Mouse (Mus musculus): Measurements from ENCODE around the gene Jtb.
"Not testable (repeated sequence)": the region's sequence is repeated elsewhere in the genome, so short reads cannot be mapped to it uniquely, and the experiment has no call there.

Gene Jtb

DNA sequence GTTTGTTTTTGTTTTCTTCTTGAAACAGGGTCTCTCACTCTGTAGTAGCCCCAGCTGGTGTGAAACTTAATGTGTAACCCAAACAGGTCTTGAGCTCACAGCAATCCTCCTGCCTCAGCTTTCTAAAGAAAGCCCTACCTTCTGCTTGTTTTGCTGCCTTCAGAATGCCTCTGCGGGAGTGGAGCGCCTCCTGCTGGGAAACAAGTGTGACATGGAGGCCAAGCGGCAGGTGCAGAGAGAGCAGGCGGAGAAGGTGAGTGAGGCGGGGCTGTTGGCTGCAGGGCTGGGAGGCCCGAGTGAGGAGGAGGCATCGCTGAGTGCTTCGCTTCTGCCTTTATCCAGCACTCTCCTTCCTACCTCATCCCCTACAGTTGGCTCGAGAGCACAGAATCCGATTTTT lies 7.1 kb upstream of the Jtb start:
- no peak for DNase-seq

DNA sequence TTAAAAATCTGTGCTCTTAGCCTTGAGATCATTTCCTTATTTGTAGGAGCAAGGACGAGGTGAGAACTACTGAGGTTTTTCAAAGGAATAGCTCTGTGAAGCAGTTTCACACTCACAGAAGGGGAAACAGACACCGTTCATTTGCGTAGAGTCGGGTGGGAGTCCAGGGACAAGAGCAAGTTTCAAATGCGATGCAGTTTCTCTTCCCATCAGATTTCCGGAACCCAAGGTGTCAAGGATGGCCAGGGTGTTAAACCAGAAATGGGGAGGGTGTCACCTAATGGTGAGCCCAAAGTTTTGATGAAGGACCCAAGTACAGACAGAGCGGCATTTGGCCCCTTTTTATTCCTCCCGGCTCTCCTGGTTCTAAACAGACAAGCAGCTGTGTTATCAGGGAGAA lies 322 bp upstream of the Jtb start:
- no peak for DNase-seq

DNA sequence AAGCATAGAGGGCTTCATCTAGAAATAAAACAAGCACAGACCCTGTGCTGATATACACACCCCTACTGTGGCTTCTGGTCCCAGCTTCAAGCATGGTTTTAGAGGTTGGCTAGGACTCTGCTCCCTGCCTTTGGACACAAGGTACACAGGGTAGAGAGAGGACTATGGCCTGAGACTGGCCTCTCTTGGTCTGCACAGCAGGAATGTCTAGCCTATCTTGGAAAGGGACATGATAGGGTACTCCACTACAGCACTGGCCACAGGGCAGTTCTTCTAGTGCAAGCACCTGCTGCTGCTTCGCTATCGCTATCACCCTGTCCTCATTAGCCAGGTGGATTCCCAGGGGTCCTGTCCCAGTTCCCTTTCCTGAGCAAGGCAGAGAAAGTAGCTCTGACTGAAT lies 9.9 kb downstream of the Jtb start:
- DNase-seq, result no peak

DNA sequence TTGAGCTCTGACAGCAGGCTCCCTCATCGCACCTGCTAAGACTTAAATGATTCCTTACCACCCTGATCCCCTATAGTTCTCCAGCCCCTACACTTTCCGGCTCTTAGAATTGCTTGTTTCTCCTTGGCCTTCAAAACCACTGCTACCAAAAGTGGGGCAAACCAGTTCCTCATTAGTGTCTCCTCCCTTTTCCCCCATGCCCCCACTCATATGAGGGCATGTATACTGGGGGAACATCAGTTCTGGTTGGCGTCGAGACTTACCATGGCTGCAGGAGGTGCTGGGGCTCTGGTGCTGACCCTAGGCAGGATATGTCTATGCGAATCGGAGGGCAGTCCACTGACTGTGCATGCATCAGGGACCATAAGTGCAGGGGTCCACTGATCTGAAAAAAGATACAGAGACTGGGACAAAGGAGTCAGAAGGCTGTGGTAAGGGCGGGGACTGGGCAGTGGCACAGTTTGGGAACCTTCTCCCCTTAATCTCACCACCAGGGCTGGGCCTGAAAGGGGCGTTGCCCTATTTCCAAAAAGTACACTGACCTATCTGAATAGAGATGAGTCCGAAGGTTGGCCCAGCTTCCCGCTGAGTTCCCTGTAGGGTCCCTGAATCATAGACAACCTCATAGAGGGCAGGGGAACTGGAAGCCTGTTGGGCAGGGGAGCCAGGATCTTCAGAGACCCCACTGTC lies 10.4 kb downstream of the Jtb start:
- DNase-seq, result no peak

DNA sequence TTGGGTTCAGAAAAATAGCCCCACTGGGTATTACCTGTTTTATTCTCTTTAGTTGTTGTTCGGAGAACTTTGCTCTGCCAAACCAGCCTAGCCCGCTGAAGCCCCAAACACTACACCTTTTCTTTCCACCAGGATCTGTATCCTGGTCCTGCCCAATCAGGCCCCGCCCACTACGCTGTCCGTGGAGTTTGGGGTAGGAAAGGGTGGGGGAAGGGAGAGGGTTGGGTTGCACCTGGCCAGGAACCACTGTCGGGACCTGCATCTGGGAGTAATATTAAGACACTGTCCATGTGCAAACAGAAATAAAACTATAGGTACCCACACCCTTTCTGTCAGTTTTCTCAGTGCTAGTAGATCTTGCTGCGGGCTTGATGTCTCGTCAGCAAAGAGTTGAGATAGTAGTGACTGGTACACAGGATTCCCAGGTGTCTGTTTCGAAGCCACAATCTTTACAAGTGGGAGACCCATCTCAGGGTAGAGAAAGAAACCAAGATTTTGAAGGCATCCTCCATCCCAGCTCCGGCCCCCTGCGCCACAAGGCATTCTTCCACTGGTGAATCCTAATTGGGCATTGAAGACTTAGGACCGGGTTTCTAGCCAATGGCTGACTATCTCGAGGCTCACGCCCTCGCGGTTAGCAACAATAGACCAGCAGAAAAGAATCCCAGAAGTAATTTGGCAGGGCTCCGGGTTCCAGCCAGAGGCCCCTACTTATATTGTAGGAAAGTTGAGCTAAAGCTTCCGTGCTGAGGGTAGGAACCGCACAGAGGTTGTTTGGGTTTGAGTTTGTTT lies 11.8 kb downstream of the Jtb start, which contains the start of gene Creb3l4:
Gene Creb3l4 (minus strand): TSS at position 529 of the 792 bp plus-strand sequence.
- no peak for DNase-seq

DNA sequence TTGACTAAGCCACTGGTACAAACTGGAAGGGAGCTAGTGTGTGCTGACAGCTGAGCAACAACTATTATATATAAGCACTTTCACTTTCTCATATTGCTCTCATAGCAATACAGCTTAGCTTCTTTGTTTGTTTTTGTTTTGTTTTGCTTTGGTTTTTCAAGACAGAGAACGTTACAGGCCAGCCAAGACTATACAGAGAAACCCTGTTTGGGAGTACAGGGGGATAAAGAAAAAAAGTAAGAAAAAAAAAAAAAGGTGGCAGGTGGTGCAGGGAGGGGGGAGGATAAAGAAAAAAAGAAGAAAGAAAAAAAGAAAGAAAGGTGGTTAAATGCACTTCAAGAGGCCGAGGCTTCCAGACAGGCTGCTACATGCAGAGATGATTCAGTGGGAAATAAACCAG lies 14.0 kb downstream of the Jtb start:
- DNase-seq, result no peak

DNA sequence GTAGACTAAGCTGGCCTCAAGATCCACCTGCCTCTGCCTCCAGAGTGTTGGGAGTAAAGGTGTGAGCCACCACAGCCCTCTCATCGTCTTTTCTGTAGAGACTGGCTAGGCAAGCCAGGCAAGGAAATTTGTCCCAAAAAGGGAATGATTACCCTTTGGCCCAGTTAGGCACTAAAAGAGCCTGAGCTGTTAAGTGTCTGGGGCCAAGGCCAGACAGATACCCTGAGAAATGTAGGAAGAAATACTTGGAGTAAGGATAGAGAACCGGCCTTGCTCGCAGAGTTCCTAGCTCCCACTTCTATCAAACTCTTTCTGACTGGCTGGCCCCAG lies 16.2 kb downstream of the Jtb start:
- no peak for DNase-seq

DNA sequence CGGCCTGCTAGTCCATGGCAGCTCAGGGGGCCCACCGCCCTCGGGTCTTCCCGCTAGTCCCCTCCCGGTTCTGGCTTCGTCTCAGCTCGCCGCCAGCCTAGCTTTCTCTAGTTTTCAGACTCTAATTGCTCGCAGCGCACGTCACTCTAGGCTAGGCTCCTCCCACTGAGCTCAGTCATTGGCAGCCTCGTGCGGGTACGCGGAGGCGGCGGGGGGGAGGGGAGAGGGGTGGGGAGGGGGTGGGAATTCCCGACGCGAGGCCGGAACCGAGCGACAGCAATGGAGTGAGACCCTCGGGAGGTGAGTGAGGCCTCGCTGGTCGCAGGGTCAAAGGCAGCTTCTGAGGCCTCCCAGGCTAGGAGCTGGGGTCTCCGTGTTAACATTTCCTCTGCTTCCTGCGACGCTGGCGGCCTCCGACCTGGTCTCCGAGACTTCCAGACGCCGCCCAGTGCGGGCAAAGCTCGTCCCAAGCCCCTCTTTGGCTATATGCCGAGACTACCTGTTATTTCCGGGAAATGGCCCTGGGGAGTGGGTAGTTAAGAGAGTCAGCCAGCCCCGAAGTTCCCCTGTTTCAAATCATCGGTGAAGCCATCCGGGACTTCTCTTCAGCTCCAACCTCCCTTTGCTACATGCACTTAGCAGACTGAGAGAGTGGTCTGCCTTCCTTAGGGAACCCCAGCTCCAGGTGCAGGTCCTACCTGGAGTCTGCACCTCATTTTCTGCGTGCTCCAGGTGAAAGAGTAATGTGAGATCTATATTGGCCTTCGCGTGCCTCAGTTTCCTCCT lies 16.8 kb downstream of the Jtb start, which contains the start of gene Slc39a1:
Gene Slc39a1 (plus strand): TSS at position 213 of the 786 bp plus-strand sequence.
- peak; percentile 89 to 91 for DNase-seq

DNA sequence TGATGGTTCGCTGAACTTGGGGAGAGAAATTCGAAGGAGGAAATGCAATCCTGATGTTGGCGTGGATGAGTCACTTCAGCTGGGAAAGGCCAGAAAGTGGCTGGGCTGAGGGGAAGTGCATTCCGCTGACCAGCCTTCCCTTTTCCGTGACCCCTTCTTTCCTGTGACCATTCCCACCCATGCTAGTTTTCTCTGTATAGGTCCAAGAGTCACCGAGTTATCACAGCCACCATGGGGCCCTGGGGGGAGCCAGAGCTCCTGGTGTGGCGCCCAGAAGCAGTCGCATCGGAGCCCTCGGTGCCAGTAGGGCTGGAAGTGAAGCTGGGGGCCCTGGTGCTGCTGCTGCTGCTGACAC lies 17.3 kb downstream of the Jtb start:
- DNase-seq, result no peak

DNA sequence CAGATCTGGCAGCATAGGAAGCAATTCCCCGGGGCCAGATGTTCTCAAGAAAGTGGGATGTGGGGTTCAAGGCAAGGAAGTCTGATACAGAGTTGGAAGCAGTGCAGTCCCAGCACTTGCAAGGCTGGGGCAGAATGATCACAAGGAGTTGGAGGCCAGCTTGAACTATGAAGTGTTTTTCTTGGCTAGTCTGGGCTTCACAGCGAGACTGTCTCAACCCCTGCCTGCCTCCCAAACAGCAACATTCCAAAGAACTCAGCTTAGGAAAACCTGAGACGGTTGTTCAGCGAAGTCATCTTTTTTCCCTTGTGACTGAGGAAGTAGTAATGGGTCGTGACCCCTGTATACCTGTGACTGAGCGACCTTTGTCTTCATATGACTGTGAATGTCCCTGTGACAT lies 19.4 kb downstream of the Jtb start:
- DNase-seq, result no peak

DNA sequence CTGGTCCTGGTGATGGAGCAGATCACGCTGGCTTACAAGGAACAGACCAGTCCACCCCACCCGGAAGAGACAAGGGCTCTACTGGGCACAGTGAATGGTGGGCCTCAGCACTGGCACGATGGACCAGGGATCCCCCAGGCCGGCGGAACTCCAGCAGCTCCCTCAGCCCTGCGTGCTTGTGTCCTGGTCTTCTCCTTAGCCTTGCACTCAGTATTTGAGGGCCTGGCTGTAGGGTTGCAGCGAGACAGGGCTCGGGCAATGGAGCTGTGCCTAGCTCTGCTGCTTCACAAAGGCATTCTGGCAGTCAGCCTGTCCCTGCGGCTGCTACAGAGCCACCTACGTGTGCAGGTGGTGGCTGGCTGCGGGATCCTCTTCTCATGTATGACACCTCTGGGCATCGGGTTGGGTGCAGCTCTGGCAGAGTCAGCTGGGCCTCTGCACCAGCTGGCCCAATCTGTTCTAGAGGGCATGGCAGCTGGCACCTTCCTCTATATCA lies 20.4 kb downstream of the Jtb start:
- not testable (repeated sequence) for DNase-seq

DNA sequence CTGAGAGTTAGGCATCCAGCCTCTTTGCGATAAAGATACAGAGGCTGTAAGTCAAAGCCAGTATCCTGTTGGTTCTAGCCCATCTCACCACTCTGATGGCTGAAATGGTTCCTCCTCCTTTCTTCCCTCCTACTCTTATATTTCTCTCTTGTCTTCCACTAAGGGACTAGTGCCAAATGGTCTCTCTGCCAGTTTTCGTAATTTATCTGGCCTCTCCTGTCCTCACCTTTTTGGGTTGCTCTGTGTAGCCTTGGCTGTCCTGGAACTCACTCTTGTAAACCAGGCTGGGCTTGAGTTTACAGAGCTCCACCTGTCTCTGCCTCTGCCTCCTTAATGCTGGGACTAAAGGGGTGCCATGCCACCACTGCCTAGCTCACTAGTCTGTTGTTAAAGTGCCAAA lies 21.3 kb downstream of the Jtb start:
- DNase-seq, result not testable (repeated sequence)

DNA sequence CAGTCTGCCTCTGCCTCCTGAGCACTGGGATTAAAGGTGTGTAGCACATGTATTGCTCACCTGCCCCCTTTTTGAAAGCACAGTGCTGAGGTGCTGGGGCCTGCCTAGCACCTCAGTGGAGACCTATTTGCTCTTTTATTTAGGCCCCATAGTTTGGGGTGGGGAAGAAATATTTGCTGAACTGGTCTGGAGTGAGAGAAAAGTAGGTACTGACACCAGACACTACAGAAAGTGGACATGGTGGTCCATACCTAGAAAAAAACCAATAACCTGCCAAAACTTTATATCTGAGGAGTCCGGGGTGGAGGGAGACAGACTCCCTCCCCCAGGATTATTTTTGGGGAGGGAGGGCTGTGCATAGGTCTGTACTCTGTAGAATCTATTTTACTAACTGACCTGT lies 21.8 kb downstream of the Jtb start:
- not testable (repeated sequence) for DNase-seq

DNA sequence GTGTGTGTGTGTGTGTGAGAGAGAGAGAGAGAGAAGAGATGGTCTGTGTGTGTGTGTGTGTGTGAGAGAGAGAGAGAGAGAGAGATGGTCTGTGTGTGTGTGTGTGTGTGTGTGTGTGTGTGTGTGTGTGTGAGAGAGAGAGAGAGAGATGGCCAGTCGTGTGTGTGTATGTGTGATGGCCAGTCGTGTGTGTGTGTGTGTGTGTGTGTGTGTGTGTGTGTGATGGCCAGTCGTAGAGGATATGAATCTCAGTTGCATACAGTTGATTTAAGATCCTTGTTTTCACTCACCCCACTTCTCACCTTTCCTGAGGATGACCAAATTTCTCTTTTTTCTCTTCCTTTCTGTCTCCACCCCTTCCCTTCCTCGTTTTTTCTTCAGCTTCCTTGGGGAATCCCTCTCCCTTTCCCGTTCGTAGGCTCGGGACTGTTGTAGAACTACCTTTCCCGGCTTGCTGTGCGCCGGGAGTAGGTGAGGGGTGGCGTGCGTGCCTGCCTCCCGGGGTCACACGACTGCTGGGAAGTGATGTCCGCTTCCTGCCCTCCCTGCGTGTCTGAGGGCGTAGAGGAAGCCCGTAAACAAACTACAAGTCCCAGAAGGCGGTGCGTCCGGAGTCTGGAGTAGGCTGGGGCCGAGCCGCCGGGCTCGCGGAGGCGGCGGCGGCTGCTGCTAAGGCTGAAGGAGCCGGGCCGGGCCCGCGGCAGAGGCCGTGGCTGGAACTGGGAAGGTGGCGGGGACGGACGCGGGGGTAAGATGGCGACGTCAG lies 22.4 kb downstream of the Jtb start, which contains the start of gene Crtc2:
Gene Crtc2 (plus strand): TSS at position 511 of the 766 bp plus-strand sequence.
- DNase-seq, result peak; percentile 94 to 95

DNA sequence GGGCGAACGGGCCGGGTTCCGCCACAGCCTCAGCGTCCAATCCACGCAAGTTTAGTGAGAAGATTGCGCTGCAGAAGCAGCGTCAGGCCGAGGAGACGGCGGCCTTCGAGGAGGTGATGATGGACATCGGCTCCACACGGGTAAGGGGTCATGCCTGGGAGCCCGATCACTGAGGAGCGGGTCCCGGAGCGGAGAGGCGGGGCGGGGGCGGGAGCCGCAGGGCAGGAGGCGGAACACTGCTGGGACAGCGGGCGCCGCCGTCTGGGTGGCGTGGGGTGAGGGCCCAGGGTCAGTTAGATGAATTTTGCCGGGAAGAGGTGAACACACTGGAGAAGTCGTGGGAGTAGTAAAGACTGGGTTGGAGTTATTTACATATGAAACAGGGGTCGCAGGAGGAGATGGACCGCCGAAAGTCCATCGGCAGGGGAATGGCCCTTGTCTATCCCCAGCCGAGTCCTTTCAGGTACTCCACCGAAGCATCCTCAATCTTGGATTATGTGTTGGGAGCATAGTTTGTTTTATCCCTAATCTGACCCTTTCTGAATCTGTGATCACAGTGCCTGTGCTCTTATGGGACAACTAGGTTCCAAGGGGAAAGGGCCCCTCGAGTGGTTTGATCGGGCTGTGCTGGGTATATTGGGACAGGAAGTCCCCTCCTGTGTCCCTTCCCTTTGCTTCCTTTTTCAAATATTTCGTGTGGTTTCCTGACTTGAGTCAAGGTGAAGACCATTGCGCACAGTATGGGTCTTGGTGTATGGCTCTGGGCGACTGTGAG lies 23.2 kb downstream of the Jtb start:
- DNase-seq, result no peak

DNA sequence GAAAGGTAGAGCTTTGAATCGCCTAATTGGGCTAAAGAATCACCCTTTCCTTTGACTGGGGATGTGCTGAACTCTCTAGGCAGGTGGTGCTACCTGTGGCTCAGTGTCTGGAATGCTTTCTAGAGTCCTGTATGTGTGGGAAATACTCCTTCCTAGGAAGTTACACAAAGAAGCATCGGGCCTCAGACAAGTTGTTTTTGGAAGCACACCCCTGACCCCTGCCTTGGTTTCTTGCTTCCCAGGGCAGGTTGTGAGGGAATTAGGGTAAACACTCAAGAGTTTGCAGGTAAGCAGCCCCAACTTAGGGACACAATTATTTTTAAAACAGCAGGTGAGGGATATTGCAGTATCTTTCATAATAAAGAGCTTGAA lies 23.8 kb downstream of the Jtb start:
- DNase-seq, result no peak

DNA sequence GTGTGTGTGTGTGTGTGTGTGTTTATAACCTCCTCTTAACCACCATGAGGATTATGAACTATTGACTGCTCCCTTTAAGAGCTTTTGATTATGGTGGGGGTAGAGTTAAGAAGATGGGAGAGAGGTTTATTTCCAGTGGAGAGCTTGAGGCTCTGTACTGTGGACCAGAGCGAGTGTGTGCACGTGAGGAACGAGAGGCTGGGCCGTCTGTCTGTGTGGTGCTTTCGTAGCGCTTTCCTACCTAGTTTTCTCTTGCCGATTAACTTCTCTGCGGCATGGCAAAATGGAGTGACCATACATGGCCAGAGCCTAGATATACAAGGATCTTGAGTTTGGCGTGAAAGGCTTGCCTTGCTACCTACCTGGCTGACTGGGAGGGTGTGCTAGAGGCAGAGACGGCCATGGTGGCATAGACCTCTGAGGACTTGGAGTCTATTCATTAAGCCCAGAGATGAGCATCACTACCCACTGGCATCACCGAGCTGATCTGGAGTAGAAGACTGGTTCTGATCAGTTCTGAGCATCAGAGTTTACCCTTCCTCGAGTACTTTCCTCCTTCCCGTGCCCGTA lies 24.5 kb downstream of the Jtb start:
- DNase-seq, result no peak

DNA sequence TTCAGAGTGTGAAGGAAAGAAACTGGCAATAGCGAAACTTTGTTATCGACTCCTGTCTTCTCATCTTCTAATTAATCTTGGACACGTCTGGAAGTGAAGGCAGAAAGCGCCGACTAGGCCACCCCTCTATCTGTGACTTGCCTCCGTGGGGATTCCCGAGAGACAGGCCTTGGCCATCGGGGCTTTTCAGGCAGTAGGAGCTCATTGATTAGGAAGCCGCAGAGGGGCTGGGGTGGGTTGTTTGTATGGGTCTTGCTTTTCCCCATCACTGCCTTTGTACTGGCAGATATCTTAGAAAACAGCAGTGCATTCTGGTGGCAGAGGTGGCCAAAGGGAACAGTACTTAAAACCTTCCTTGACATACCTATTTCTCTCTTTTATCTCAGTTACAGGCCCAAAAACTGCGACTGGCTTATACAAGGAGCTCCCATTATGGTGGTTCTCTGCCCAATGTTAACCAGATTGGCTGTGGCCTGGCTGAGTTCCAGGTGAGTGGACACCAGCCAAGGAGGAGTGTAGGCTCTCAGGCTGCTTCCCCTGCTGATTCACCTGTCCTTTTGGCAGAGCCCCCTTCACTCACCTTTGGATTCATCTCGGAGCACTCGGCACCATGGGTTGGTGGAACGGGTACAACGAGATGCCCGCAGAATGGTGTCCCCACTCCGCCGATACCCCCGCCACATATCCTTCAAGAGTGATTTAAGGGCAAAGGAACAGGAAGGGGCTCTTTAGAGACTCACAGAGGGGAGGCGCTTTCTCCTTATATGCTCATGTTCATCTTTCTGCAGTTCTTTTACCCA lies 25.5 kb downstream of the Jtb start:
- peak; percentile 98 for DNase-seq

DNA sequence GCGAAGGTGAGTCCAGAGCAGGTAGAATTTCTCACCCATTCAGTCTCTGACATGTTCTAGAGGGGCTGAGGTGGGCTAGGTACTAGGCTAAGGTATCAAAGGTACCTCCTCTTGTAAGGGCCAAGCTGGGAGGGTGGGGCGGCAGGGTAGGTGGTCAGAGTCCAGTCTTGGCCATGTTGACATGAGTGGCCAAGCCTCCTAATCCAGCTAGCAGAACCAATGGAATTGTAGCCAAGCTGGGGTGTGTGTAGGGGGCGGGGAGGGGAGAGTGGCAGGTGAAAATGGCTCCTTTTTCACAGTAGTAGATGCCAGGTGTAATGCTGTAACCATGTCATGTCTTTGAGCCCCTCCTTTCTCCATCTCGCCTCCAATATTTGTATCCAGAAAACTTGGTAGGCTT lies 27.1 kb downstream of the Jtb start:
- no peak for DNase-seq

DNA sequence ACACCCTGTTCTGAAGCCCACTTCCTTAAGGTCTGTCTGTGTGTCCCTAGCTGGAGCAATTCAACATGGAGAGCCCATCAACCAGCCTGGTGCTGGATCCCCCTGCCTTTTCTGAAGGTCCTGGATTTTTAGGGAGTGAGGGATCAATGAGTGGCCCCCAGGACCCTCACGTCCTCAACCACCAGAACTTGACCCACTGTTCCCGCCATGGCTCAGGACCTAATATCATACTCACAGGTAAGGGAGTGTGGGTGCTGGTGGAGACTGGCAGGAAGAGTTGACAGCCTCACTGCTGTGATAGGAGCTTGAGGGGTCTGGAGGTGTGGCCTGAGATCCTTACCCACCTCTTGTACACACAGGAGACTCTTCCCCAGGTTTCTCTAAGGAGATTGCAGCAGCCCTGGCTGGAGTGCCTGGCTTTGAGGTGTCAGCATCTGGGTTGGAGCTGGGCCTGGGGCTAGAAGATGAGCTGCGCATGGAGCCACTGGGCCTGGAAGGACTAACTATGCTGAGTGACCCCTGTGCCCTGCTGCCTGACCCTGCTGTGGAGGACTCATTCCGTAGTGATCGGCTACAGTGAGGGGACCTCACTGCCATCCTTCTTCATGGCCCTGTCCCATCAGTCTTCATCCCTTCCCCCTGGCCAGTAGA lies 31.8 kb downstream of the Jtb start:
- DNase-seq, result no peak
